Mouse (Mus musculus) ES-Bruce4 (cell line): Measurements from ENCODE around the gene Prrx2.

Experiments
- CTCF ChIP-seq: IDR thresholded peaks from one replicate; pipeline ENCODE4 v1.8.1; 2011; ENCODE audit warnings: low read depth, low read length
- EP300 ChIP-seq: IDR thresholded peaks from 2 replicates; pipeline ENCODE4 v1.6.1; 2011; ENCODE audit warnings: low read depth, low read length; ENCODE audit not compliant: insufficient read depth

DNA sequence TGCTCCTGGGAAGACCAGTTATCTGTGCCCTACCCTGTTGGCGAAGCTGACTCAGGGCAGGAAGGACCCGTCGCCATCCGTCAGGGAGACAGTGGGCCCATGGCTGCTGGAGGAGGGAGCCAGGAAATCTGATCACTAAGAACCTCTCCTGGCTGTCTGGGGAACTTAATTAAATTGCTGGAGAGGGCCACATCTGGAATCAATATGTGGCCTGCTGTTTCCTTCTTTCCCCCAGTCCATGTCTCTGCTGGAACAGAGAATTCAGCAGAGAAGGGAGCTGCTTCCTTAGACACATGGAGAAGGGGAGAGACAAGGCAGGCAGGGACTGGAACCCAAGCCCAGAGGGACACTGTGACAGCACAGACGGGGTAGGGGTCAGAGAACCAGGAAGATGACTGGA lies 1.1 kb upstream of the Prrx2 start:
- no peak for TF ChIP-seq EP300
- no peak for TF ChIP-seq CTCF
